Comparison of ENCODE assay signal across 8 mouse cellular contexts in the genomic region with DNA sequence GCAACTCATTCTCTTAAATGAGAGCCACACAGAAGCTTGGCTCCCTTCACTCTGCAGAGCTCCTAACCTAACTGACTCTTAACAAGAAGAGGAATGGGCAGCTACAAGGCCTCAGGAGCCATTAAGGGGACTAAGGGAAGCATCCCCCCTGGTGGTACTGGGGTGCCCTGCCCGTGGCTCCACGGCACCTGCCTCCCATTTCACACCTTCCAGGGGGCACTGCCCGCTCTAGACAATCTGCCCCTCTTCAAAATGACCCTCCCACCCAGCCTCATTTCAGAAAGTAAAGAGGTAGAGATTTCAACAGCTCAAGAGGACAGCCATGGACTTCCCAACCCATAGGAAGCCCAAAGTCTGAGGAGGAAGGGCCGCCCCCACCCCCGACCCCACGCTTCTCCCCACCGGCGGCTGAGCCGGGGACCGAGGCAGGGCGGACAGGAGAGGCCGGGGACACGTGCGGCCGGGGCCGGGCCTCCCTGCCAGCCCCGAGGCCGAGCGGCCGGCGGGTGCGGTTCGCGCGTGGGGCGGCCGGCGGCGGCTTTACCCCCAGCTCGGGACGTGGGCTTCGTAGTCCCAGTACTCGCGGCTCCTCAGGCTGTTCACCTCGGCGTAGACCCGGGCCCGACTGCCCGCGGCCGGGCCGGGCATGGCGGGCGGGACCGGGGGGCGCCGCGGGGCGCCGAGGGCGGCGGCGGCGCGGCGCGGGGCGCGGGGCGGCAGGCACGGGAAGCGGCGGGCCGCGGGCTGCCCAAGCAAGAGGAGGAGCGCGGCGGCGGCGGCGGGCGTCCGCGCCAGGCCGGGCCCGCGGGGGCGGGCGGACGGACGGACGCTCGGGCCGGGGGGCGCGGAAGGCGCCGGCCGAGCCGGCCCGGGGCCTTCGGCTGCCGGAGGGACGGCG. TPM values are rescaled to one million over a fixed set of nuclear protein-coding genes. Genes with fewer than 3 reads are reported as not detected.
DNase-seq lines count a peak whose midpoint lies in the region; ATAC-seq and TF ChIP-seq lines count a peak whose summit lies in the region.

No protein-coding gene starts in this region.

- 6% methylated on average over 90 of the region's 95 CpGs for WGBS in limb, embryonic 10.5 days
- WGBS in midbrain, postnatal 0 days = under 1% methylated on average over 54 of the region's 95 CpGs

- peak overlapping the region; percentile 90 for H3K4me2 ChIP-seq in midbrain, postnatal 0 days (ENCODE audit: low read depth, low read length, poor library complexity, severe bottlenecking)

- H3K36me3 ChIP-seq in limb, embryonic 10.5 days = peaks cover 39% of the 10 kb centered on the region
- peaks cover 3% of the 10 kb centered on the region for H3K36me3 ChIP-seq in midbrain, postnatal 0 days (ENCODE audit: insufficient read depth, low read length)

- DNase-seq in spleen, adult 12 weeks (ENCODE audit: low spot score) = peak; percentile 4
- DNase-seq in spleen, postnatal 14 days (ENCODE audit: low spot score in 2 of 2) = no peak
- peak; percentile 34 for DNase-seq in limb, embryonic 10.5 days (ENCODE audit: low spot score)
- no peak for DNase-seq in midbrain, postnatal 0 days (ENCODE audit: low spot score)
- no peak for DNase-seq in frontal cortex, postnatal 25 days (ENCODE audit: low spot score in 2 of 2)
- no peak for DNase-seq in right cerebral cortex, postnatal 36 days (ENCODE audit: low spot score in 2 of 2)

- no peak for TF ChIP-seq POLR2A in bone marrow macrophage, adult 2 months (IDR thresholded peaks at IDR 0.05; ENCODE audit: borderline replicate concordance, low read depth, low read length)

- peak overlapping the region; percentile 94 for H3K9ac ChIP-seq in midbrain, postnatal 0 days (replicated peaks; ENCODE audit: low read length, poor library complexity, severe bottlenecking)

- H3K4me1 ChIP-seq in bone marrow macrophage, adult 2 months (ENCODE audit: control insufficient read depth, insufficient read depth, low read length) = peaks cover 16% of the 10 kb centered on the region
- H3K4me1 ChIP-seq in limb, embryonic 10.5 days = peaks cover 18% of the 10 kb centered on the region
- peaks cover 5% of the 10 kb centered on the region; the same call in 1 of the 2 replicates for H3K4me1 ChIP-seq in midbrain, postnatal 0 days (ENCODE audit: insufficient read depth, low read length)

- no peaks in the 10 kb centered on the region for H3K27me3 ChIP-seq in limb, embryonic 10.5 days (ENCODE audit: low read depth, poor library complexity, severe bottlenecking)
- no peaks in the 10 kb centered on the region for H3K27me3 ChIP-seq in midbrain, postnatal 0 days (ENCODE audit: insufficient read depth, low read length)

- ATAC-seq in granulocyte monocyte progenitor cell, adult 5-6 weeks (replicated peaks; ENCODE audit: poor library complexity, severe bottlenecking) = peak; percentile 47
- peak; percentile 55 for ATAC-seq in midbrain, postnatal 0 days (ENCODE audit: low FRiP score)

- H3K27ac ChIP-seq in bone marrow macrophage, adult 2 months (ENCODE audit: insufficient read depth, low read depth, low read length) = no peak overlapping the region
- peak overlapping the region; percentile 93 for H3K27ac ChIP-seq in limb, embryonic 10.5 days
- H3K27ac ChIP-seq in midbrain, postnatal 0 days (ENCODE audit: low read depth, low read length) = peak overlapping the region; percentile 58

- no peak for TF ChIP-seq CTCF in bone marrow macrophage, adult 2 months (IDR thresholded peaks at IDR 0.05; ENCODE audit: low read depth, low read length)
- TF ChIP-seq CTCF in midbrain, postnatal 0 days (IDR thresholded peaks at IDR 0.05) = peak; percentile 23

- H3K9me3 ChIP-seq in limb, embryonic 10.5 days (replicated peaks) = no peaks in the 10 kb centered on the region
- no peaks in the 10 kb centered on the region for H3K9me3 ChIP-seq in midbrain, postnatal 0 days (ENCODE audit: low read length)

- H3K4me3 ChIP-seq in bone marrow macrophage, adult 2 months (ENCODE audit: insufficient read depth, low read length) = peak overlapping the region; percentile 53
- H3K4me3 ChIP-seq in limb, embryonic 10.5 days = peak overlapping the region; percentile 97
- H3K4me3 ChIP-seq in midbrain, postnatal 0 days (ENCODE audit: low read depth, low read length) = peak overlapping the region; percentile 77

RNA-seq across cellular contexts. Expression of a gene that starts 1.8 kb away (rescaled TPM):
- 64.5 and 66.5 TPM in 2 replicates for polyA plus RNA-seq in bone marrow macrophage, adult 2 months (2012; ENCODE audit: insufficient read depth, insufficient read length, missing spikeins)
- 78.4 and 99.4 TPM in 2 replicates for total RNA-seq in granulocyte monocyte progenitor cell, adult 5-6 weeks (2014; fragmentation: Nextera tagmentation)
- total RNA-seq in granulocyte monocyte progenitor cell, adult 5-6 weeks (2017) = 22.6 and 43.6 TPM in 2 replicates
- polyA plus RNA-seq in limb, embryonic 10.5 days (2016; fragmentation: Nextera tagmentation; extraction: Ambion mirVana) = 14.0 and 16.4 TPM in 2 replicates
- total RNA-seq in midbrain, postnatal 0 days (2014; rRNA removed) = 19.8 and 28.1 TPM in 2 replicates
- 8.1 and 9.6 TPM in 2 replicates for polyA plus RNA-seq in midbrain, postnatal 0 days (2015; fragmentation: Nextera tagmentation; extraction: Ambion mirVana)

RNA-seq across cellular contexts. Expression of a gene that starts 45.8 kb away (rescaled TPM):
- not detected in 2 replicates for polyA plus RNA-seq in bone marrow macrophage, adult 2 months (2012; ENCODE audit: insufficient read depth, insufficient read length, missing spikeins)
- total RNA-seq in granulocyte monocyte progenitor cell, adult 5-6 weeks (2014; fragmentation: Nextera tagmentation) = not detected in 2 replicates
- not detected in 2 replicates for total RNA-seq in granulocyte monocyte progenitor cell, adult 5-6 weeks (2017)
- polyA plus RNA-seq in limb, embryonic 10.5 days (2016; fragmentation: Nextera tagmentation; extraction: Ambion mirVana) = 0.11 TPM in 1 of 2 replicates, not detected in the other
- total RNA-seq in midbrain, postnatal 0 days (2014; rRNA removed) = 3.2 and 4.0 TPM in 2 replicates
- 2.7 and 4.0 TPM in 2 replicates for polyA plus RNA-seq in midbrain, postnatal 0 days (2015; fragmentation: Nextera tagmentation; extraction: Ambion mirVana)

RNA-seq across cellular contexts. Expression of a gene that starts 53.4 kb away (rescaled TPM):
- 42.8 and 45.7 TPM in 2 replicates for polyA plus RNA-seq in bone marrow macrophage, adult 2 months (2012; ENCODE audit: insufficient read depth, insufficient read length, missing spikeins)
- total RNA-seq in granulocyte monocyte progenitor cell, adult 5-6 weeks (2014; fragmentation: Nextera tagmentation) = 62.1 and 78.1 TPM in 2 replicates
- 62.8 and 65.6 TPM in 2 replicates for total RNA-seq in granulocyte monocyte progenitor cell, adult 5-6 weeks (2017)
- polyA plus RNA-seq in limb, embryonic 10.5 days (2016; fragmentation: Nextera tagmentation; extraction: Ambion mirVana) = 134 and 143 TPM in 2 replicates
- total RNA-seq in midbrain, postnatal 0 days (2014; rRNA removed) = 71.9 and 80.4 TPM in 2 replicates
- 119 and 129 TPM in 2 replicates for polyA plus RNA-seq in midbrain, postnatal 0 days (2015; fragmentation: Nextera tagmentation; extraction: Ambion mirVana)

Comparison
In these comparisons a context has a peak if more than half of its experiments do, and no peak if none do; other contexts are left out.
1. DNase-seq: peak in spleen, adult 12 weeks (single experiment) and limb, embryonic 10.5 days (single experiment); none in spleen, postnatal 14 days (0 of 2), midbrain, postnatal 0 days (single experiment), frontal cortex, postnatal 25 days (0 of 2) and right cerebral cortex, postnatal 36 days (0 of 2).
2. Peak in every context shown above with its lines, with median percentiles within 50 percentile points of each other: H3K4me3 ChIP-seq.